Mouse (Mus musculus) Muller cell, postnatal 12 days (primary cell): ENCODE measurements at regions not wholly inside any gene's neighbourhood (a gene's known extent, or its start where the extent isn't known, plus 50 kb on each side); places are given as distances from the start of the nearest gene placed in this dataset.

Experiments used
- DNase-seq: peaks from one replicate; pipeline ENCODE4 v3.0.0-alpha.2; 2015; ENCODE audit errors: inconsistent ontology term

GRCm38 (mm10) chr9:115611713-115612112 lies 297.5 kb upstream of the Gadl1 start:
- no peak for DNase-seq

GRCm38 (mm10) chr9:115612908-115613307 lies 296.3 kb upstream of the Gadl1 start:
- no peak for DNase-seq

GRCm38 (mm10) chr9:115614007-115614406 lies 295.2 kb upstream of the Gadl1 start:
- DNase-seq, result no peak

GRCm38 (mm10) chr9:115617909-115618308 lies 291.3 kb upstream of the Gadl1 start:
- no peak for DNase-seq

GRCm38 (mm10) chr9:115623948-115624347 lies 285.3 kb upstream of the Gadl1 start:
- DNase-seq, result no peak

GRCm38 (mm10) chr9:115624721-115625496 lies 284.3 kb upstream of the Gadl1 start:
- DNase-seq, result no peak

GRCm38 (mm10) chr9:115627551-115627950 lies 281.7 kb upstream of the Gadl1 start:
- no peak for DNase-seq

GRCm38 (mm10) chr9:115637114-115637513 lies 272.1 kb upstream of the Gadl1 start:
- DNase-seq, result no peak

- DNase-seq, result no peak
These were observed 268.5 kb upstream of the Gadl1 start for GRCm38 (mm10) chr9:115640781-115641180.

GRCm38 (mm10) chr9:115642032-115642431 lies 267.2 kb upstream of the Gadl1 start:
- peak; percentile 23 for DNase-seq

GRCm38 (mm10) chr9:115644953-115645352 lies 264.3 kb upstream of the Gadl1 start:
- no peak for DNase-seq

GRCm38 (mm10) chr9:115646226-115646625 lies 263.0 kb upstream of the Gadl1 start:
- no peak for DNase-seq

GRCm38 (mm10) chr9:115651708-115652107 lies 257.5 kb upstream of the Gadl1 start:
- no peak for DNase-seq

- no peak for DNase-seq
These were observed 256.1 kb upstream of the Gadl1 start for GRCm38 (mm10) chr9:115653116-115653515.

- no peak for DNase-seq
These were observed 254.3 kb upstream of the Gadl1 start for GRCm38 (mm10) chr9:115654933-115655332.

- no peak for DNase-seq
These were observed 252.7 kb upstream of the Gadl1 start for GRCm38 (mm10) chr9:115656538-115656937.

- no peak for DNase-seq
These were observed 252.1 kb upstream of the Gadl1 start for GRCm38 (mm10) chr9:115656994-115657713.

- DNase-seq, result no peak
These were observed 250.8 kb upstream of the Gadl1 start for GRCm38 (mm10) chr9:115658477-115658876.

GRCm38 (mm10) chr9:115660371-115660770 lies 248.9 kb upstream of the Gadl1 start:
- DNase-seq, result no peak

GRCm38 (mm10) chr9:115661834-115662425 lies 247.3 kb upstream of the Gadl1 start:
- no peak for DNase-seq

- peak; percentile 55 for DNase-seq
These were observed 243.8 kb upstream of the Gadl1 start for GRCm38 (mm10) chr9:115665337-115666004.

GRCm38 (mm10) chr9:115666530-115666929 lies 242.7 kb upstream of the Gadl1 start:
- DNase-seq, result no peak
